Mouse (Mus musculus) bone marrow macrophage, adult 2 months (primary cell): ENCODE measurements around the gene Spata31d1b.

Experiments
- CTCF ChIP-seq: IDR thresholded peaks from 2 replicates; pipeline ENCODE4 v1.5.1; 2012; ENCODE audit warnings: low read depth, mild to moderate bottlenecking, low read length, moderate library complexity
- POLR2A ChIP-seq: IDR thresholded peaks from 2 replicates; pipeline ENCODE4 v1.6.1; 2012; ENCODE audit warnings: mild to moderate bottlenecking, low read depth, low read length, borderline replicate concordance

GRCm38 (mm10) chr13:59679306-59679705 lies 32.8 kb upstream of the Spata31d1b start:
- no peak for TF ChIP-seq CTCF
- TF ChIP-seq POLR2A: no peak
